Mouse (Mus musculus) forebrain, embryonic 16.5 days (tissue): Measurements from ENCODE around the gene Alpl. TPM values are rescaled to one million over a fixed set of nuclear protein-coding genes. Genes with fewer than 3 reads are reported as not detected.

Source experiments
- ATAC-seq: fragments of 200-750 bp; cut with Nextera tagmentation; 2 replicates; pipeline ENCODE4 v1.8.0; 2017; ENCODE audit warnings: mild to moderate bottlenecking, moderate library complexity
- H3K27ac ChIP-seq: fragments of 300-500 bp; sonication (generic); 2 replicates; pipeline ENCODE4 v1.5.1; 2014; ENCODE audit warnings: low read length, control low read depth
- H3K27me3 ChIP-seq: fragments of 300-500 bp; sonication (generic); replicated peaks from 2 replicates; pipeline ENCODE4 v1.6.1; 2014; ENCODE audit warnings: low read length; ENCODE audit not compliant: control insufficient read depth, insufficient read depth
- H3K36me3 ChIP-seq: fragments of 300-500 bp; sonication (generic); 2 replicates; pipeline ENCODE4 v1.6.1; 2014; ENCODE audit not compliant: control insufficient read depth, insufficient read depth
- H3K4me1 ChIP-seq: fragments of 300-500 bp; sonication (generic); replicated peaks from 2 replicates; pipeline ENCODE4 v1.6.1; 2014; ENCODE audit warnings: low read length; ENCODE audit not compliant: control insufficient read depth, insufficient read depth
- H3K4me2 ChIP-seq: fragments of 300-500 bp; sonication (generic); 2 replicates; pipeline ENCODE4 v1.6.1; 2014; ENCODE audit warnings: mild to moderate bottlenecking, low read length, control low read depth
- H3K4me3 ChIP-seq: fragments of 300-500 bp; sonication (generic); replicated peaks from 2 replicates; pipeline ENCODE4 v1.5.1; 2014; ENCODE audit warnings: mild to moderate bottlenecking, low read length, control low read depth
- H3K9ac ChIP-seq: fragments of 300-500 bp; sonication (generic); replicated peaks from 2 replicates; pipeline ENCODE4 v1.6.1; 2014; ENCODE audit warnings: low read depth, low read length, control low read depth
- H3K9me3 ChIP-seq: fragments of 300-500 bp; sonication (generic); 2 replicates; pipeline ENCODE4 v1.6.1; 2016; ENCODE audit warnings: low read length; ENCODE audit not compliant: control insufficient read depth
- WGBS: fragments of 180-500 bp; shearing (Covaris S2); extraction: QIAGEN DNeasy Blood & Tissue Kit; methylation state at CpG from one replicate; pipeline ENCODE4 v1.1.7; 2014; 5-methylcytosine and 5-hydroxymethylcytosine counted together
- polyA plus RNA-seq: library from polyadenylated mRNA; unstranded; fragments of >200 nt; fragmentation: Nextera tagmentation; extraction: Ambion mirVana; gene quantifications from 2 replicates; pipeline ENCODE4 v1.2.1, GENCODE M21; 2015

The Alpl gene
- polyA plus RNA-seq, 1 experiment from 2014 or later = 7.6 TPM

- Histone ChIP-seq H3K36me3 (no peaks in the 10 kb centered on the region), H3K4me3 (no peak overlapping the region), H3K27ac (no peak overlapping the region), H3K9ac (no peak overlapping the region), H3K9me3 (no peaks in the 10 kb centered on the region), H3K4me2 (no peak overlapping the region), H3K4me1 (peaks cover 6% of the 10 kb centered on the region), H3K27me3 (no peaks in the 10 kb centered on the region)
- WGBS = 67% methylated on average over 17 of the region's 17 CpGs
- ATAC-seq = no peak
Measured at GRCm38 (mm10) chr4:137778397-137779184, 17.6 kb downstream of the Alpl start.

- no peak overlapping the region for H3K4me3 ChIP-seq
- ATAC-seq = no peak
- no peak overlapping the region for H3K4me2 ChIP-seq
Measured at GRCm38 (mm10) chr4:137777866-137778265, 18.3 kb downstream of the Alpl start.

GRCm38 (mm10) chr4:137774505-137774904, 21.7 kb downstream of the Alpl start:
- Histone ChIP-seq H3K9me3 (no peaks in the 10 kb centered on the region), H3K27ac (no peak overlapping the region), H3K4me3 (no peak overlapping the region), H3K4me2 (no peak overlapping the region), H3K9ac (no peak overlapping the region), H3K36me3 (no peaks in the 10 kb centered on the region), H3K4me1 (0 out of 2 replicates have a peak, but pooled peaks cover 2% of the 10 kb centered on the region), H3K27me3 (no peaks in the 10 kb centered on the region)
- WGBS = 90% methylated on average over 6 of the region's 6 CpGs
- ATAC-seq = no peak

More at GRCm38 (mm10) chr4:137777866-137778265, 18.3 kb downstream of the Alpl start:
- Histone ChIP-seq H3K9me3 (no peaks in the 10 kb centered on the region), H3K27ac (no peak overlapping the region), H3K27me3 (no peaks in the 10 kb centered on the region), H3K36me3 (no peaks in the 10 kb centered on the region), H3K9ac (no peak overlapping the region), H3K4me1 (0 out of 2 replicates have a peak, but pooled peaks cover 2% of the 10 kb centered on the region)
- WGBS = 85% methylated on average over 4 of the region's 4 CpGs

- no peak overlapping the region for H3K4me3 ChIP-seq
- H3K36me3 ChIP-seq = no peaks in the 10 kb centered on the region
- H3K9me3 ChIP-seq = no peaks in the 10 kb centered on the region
- WGBS = 54% methylated on average over 5 of the region's 5 CpGs
- no peak for ATAC-seq
- H3K4me1 ChIP-seq = 0 out of 2 replicates have a peak, but pooled peaks cover 2% of the 10 kb centered on the region
- H3K9ac ChIP-seq = no peak overlapping the region
- H3K27me3 ChIP-seq = no peaks in the 10 kb centered on the region
- no peak overlapping the region for H3K27ac ChIP-seq
- H3K4me2 ChIP-seq = no peak overlapping the region
Measured at GRCm38 (mm10) chr4:137774013-137774412, 22.2 kb downstream of the Alpl start.

- WGBS = 13% methylated on average over 2 of the region's 2 CpGs
- Histone ChIP-seq H3K9me3 (no peaks in the 10 kb centered on the region), H3K4me3 (no peak overlapping the region), H3K9ac (no peak overlapping the region), H3K4me1 (0 out of 2 replicates have a peak, but pooled peaks cover 2% of the 10 kb centered on the region), H3K4me2 (no peak overlapping the region), H3K27me3 (no peaks in the 10 kb centered on the region), H3K36me3 (no peaks in the 10 kb centered on the region), H3K27ac (no peak overlapping the region)
- no peak for ATAC-seq
Measured at GRCm38 (mm10) chr4:137773369-137773899, 22.8 kb downstream of the Alpl start.

- ATAC-seq = no peak
- Histone ChIP-seq H3K4me1 (0 out of 2 replicates have a peak, but pooled peaks cover 2% of the 10 kb centered on the region), H3K9me3 (no peaks in the 10 kb centered on the region), H3K27ac (no peak overlapping the region), H3K4me2 (no peak overlapping the region), H3K27me3 (no peaks in the 10 kb centered on the region), H3K9ac (no peak overlapping the region), H3K36me3 (no peaks in the 10 kb centered on the region), H3K4me3 (no peak overlapping the region)
- WGBS = 88% methylated on average over 16 of the region's 16 CpGs
Measured at GRCm38 (mm10) chr4:137772438-137773056, 23.6 kb downstream of the Alpl start.

GRCm38 (mm10) chr4:137771749-137772148, 24.4 kb downstream of the Alpl start:
- H3K9me3 ChIP-seq = no peaks in the 10 kb centered on the region
- H3K4me2 ChIP-seq = no peak overlapping the region
- no peaks in the 10 kb centered on the region for H3K27me3 ChIP-seq
- H3K9ac ChIP-seq = no peak overlapping the region
- no peak overlapping the region for H3K27ac ChIP-seq
- ATAC-seq = no peak
- H3K4me3 ChIP-seq = no peak overlapping the region
- 0 out of 2 replicates have a peak, but pooled peaks cover 2% of the 10 kb centered on the region for H3K4me1 ChIP-seq
- 82% methylated on average over 3 of the region's 3 CpGs for WGBS
- no peaks in the 10 kb centered on the region for H3K36me3 ChIP-seq

GRCm38 (mm10) chr4:137770901-137771612, 25.1 kb downstream of the Alpl start:
- Histone ChIP-seq H3K4me3 (no peak overlapping the region), H3K27me3 (no peaks in the 10 kb centered on the region), H3K9me3 (no peaks in the 10 kb centered on the region), H3K27ac (no peak overlapping the region), H3K4me1 (peaks cover 4% of the 10 kb centered on the region; the same call in 1 of the 2 replicates), H3K4me2 (no peak overlapping the region), H3K9ac (no peak overlapping the region), H3K36me3 (no peaks in the 10 kb centered on the region)
- 77% methylated on average over 14 of the region's 14 CpGs for WGBS
- ATAC-seq = no peak

GRCm38 (mm10) chr4:137769635-137770034, 26.5 kb downstream of the Alpl start:
- Histone ChIP-seq H3K4me3 (no peak overlapping the region), H3K36me3 (no peaks in the 10 kb centered on the region), H3K27me3 (no peaks in the 10 kb centered on the region), H3K4me2 (no peak overlapping the region), H3K9ac (no peak overlapping the region), H3K4me1 (peaks cover 15% of the 10 kb centered on the region), H3K9me3 (no peaks in the 10 kb centered on the region), H3K27ac (no peak overlapping the region)
- ATAC-seq = no peak
- 65% methylated on average over 7 of the region's 7 CpGs for WGBS
